ENCODE assay signal across 12 mouse cellular contexts in genomic region chr12:112434673-112435294, GRCm38 (mm10). TPM values are rescaled to one million over a fixed set of nuclear protein-coding genes. Genes with fewer than 3 reads are reported as not detected.
A peak's percentile ranks its signal among the peaks of the same experiment; 100 is the strongest.
DNase-seq lines count a peak whose midpoint lies in the region; ATAC-seq and TF ChIP-seq lines count a peak whose summit lies in the region.
"Had no signal": no experiment of that assay in that cellular context is flagged by ENCODE, and none has a peak within 500 bp of the region (broad histone marks: within the 10 kb centered on the region; RNA-seq: fewer than 3 reads in every experiment).

No protein-coding gene starts in this region.

- ATAC-seq in embryonic facial prominence, embryonic 13.5 days (ENCODE audit: insufficient number of reproducible peaks, insufficient read depth, low FRiP score, low TSS enrichment, low read depth), result no peak
- ATAC-seq in hindbrain, embryonic 12.5 days (ENCODE audit: low FRiP score), result peak; percentile 36; the same call in 1 of the 2 replicates
- ATAC-seq in midbrain, embryonic 14.5 days (ENCODE audit: low FRiP score, low TSS enrichment), result no peak

- no peaks in the 10 kb centered on the region for H3K9me3 ChIP-seq in embryonic facial prominence, embryonic 13.5 days
- no peaks in the 10 kb centered on the region for H3K9me3 ChIP-seq in hindbrain, embryonic 12.5 days (replicated peaks)
- no peaks in the 10 kb centered on the region for H3K9me3 ChIP-seq in midbrain, embryonic 14.5 days (ENCODE audit: control insufficient read depth, low read length)
- H3K9me3 ChIP-seq: G1E had no signal

- no peak overlapping the region for H3K9ac ChIP-seq in embryonic facial prominence, embryonic 13.5 days
- H3K9ac ChIP-seq in hindbrain, embryonic 12.5 days, result no peak overlapping the region
- no peak overlapping the region for H3K9ac ChIP-seq in midbrain, embryonic 14.5 days (replicated peaks; ENCODE audit: low read length)

- WGBS in cerebellum, adult 2 months, result 66% methylated on average over 3 of the region's 3 CpGs
- 53% methylated on average over 3 of the region's 3 CpGs for WGBS in embryonic facial prominence, embryonic 13.5 days
- 54% methylated on average over 3 of the region's 3 CpGs for WGBS in hindbrain, embryonic 12.5 days
- 66% methylated on average over 3 of the region's 3 CpGs for WGBS in midbrain, embryonic 14.5 days
- WGBS in lung, adult 2 months, result 54% methylated on average over 3 of the region's 3 CpGs

- no peaks in the 10 kb centered on the region for H3K36me3 ChIP-seq in embryonic facial prominence, embryonic 13.5 days
- H3K36me3 ChIP-seq in hindbrain, embryonic 12.5 days, result no peaks in the 10 kb centered on the region
- H3K36me3 ChIP-seq in midbrain, embryonic 14.5 days (ENCODE audit: control insufficient read depth, insufficient read depth, low read length), result no peaks in the 10 kb centered on the region
- H3K36me3 ChIP-seq: G1E had no signal

- peak; percentile 28 for DNase-seq in cerebellum, adult 11 months
- no peak for DNase-seq in cerebellum, adult 2 months
- no peak for DNase-seq in midbrain, embryonic 14.5 days
- no peak for DNase-seq in spleen, postnatal 36 days (ENCODE audit: low spot score in 2 of 2)
- DNase-seq in lung, adult 2 months, result no peak
- DNase-seq in urinary bladder, postnatal 10 days (ENCODE audit: low spot score), result no peak
- DNase-seq: adrenal gland, adult 8-10 months; kidney, adult 11 months had no signal

- no peak overlapping the region for H3K27ac ChIP-seq in cerebellum, adult 2 months (ENCODE audit: insufficient read depth, low read length)
- peak overlapping the region; percentile 68 for H3K27ac ChIP-seq in embryonic facial prominence, embryonic 13.5 days
- H3K27ac ChIP-seq in hindbrain, embryonic 12.5 days, result peak overlapping the region; percentile 66
- peak overlapping the region; percentile 67; the same call in 1 of the 2 replicates for H3K27ac ChIP-seq in midbrain, embryonic 14.5 days (replicated peaks; ENCODE audit: low read depth, low read length)
- H3K27ac ChIP-seq: left cerebral cortex, adult 2 months had no signal

- peaks cover 30% of the 10 kb centered on the region for H3K4me1 ChIP-seq in cerebellum, adult 2 months (ENCODE audit: control insufficient read depth, insufficient read depth, low read length)
- H3K4me1 ChIP-seq in embryonic facial prominence, embryonic 13.5 days, result peaks cover 53% of the 10 kb centered on the region
- peaks cover 38% of the 10 kb centered on the region for H3K4me1 ChIP-seq in hindbrain, embryonic 12.5 days
- peaks cover 25% of the 10 kb centered on the region for H3K4me1 ChIP-seq in midbrain, embryonic 14.5 days (ENCODE audit: control insufficient read depth, insufficient read depth, low read length)
- H3K4me1 ChIP-seq in lung, adult 2 months (ENCODE audit: control insufficient read depth, insufficient read depth, low read length), result no peaks in the 10 kb centered on the region

- no peak for TF ChIP-seq CTCF in cerebellum, adult 2 months (IDR thresholded peaks at IDR 0.05; ENCODE audit: borderline replicate concordance, insufficient read depth, low read depth, low read length)
- no peak for TF ChIP-seq CTCF in lung, adult 2 months (IDR thresholded peaks at IDR 0.05; ENCODE audit: insufficient read depth, low read length)

- H3K4me2 ChIP-seq in embryonic facial prominence, embryonic 13.5 days, result peak overlapping the region; percentile 18
- H3K4me2 ChIP-seq in hindbrain, embryonic 12.5 days (replicated peaks), result no peak overlapping the region
- no peak overlapping the region for H3K4me2 ChIP-seq in midbrain, embryonic 14.5 days (ENCODE audit: low read length)

- no peak for TF ChIP-seq POLR2A in cerebellum, adult 2 months (IDR thresholded peaks at IDR 0.05; ENCODE audit: borderline replicate concordance, insufficient read depth, low read length)
- no peak for TF ChIP-seq POLR2A in lung, adult 2 months (IDR thresholded peaks at IDR 0.05; ENCODE audit: borderline replicate concordance, extremely low read depth, low read depth, low read length)

- no peaks in the 10 kb centered on the region for H3K27me3 ChIP-seq in cerebellum, adult 2 months (ENCODE audit: control insufficient read depth, insufficient read depth, low read length)
- H3K27me3 ChIP-seq in embryonic facial prominence, embryonic 13.5 days, result peaks cover 15% of the 10 kb centered on the region; the same call in 1 of the 2 replicates
- peaks cover 38% of the 10 kb centered on the region for H3K27me3 ChIP-seq in hindbrain, embryonic 12.5 days
- no peaks in the 10 kb centered on the region for H3K27me3 ChIP-seq in midbrain, embryonic 14.5 days (ENCODE audit: control insufficient read depth, insufficient read depth, low read length)

- H3K4me3 ChIP-seq in cerebellum, adult 2 months (replicated peaks; ENCODE audit: insufficient read depth, low read depth, low read length), result no peak overlapping the region
- no peak overlapping the region for H3K4me3 ChIP-seq in embryonic facial prominence, embryonic 13.5 days
- no peak overlapping the region for H3K4me3 ChIP-seq in hindbrain, embryonic 12.5 days
- no peak overlapping the region for H3K4me3 ChIP-seq in midbrain, embryonic 14.5 days (replicated peaks; ENCODE audit: low read depth, low read length)
- no peak overlapping the region for H3K4me3 ChIP-seq in lung, adult 2 months (replicated peaks; ENCODE audit: extremely low read depth, low read depth, low read length)
- H3K4me3 ChIP-seq: left cerebral cortex, adult 2 months had no signal

RNA-seq across cellular contexts. Expression of gene A530016L24Rik, which starts 54.5 kb away (rescaled TPM):
- polyA plus RNA-seq in cerebellum, adult 2 months (2012; rRNA removed), result 0.08 TPM in 1 of 2 replicates, not detected in the other
- polyA plus RNA-seq in embryonic facial prominence, embryonic 13.5 days (2015; fragmentation: Nextera tagmentation; extraction: Ambion mirVana), result 0.10 and 0.12 TPM in 2 replicates
- 0.13 TPM in 1 of 2 replicates, not detected in the other for polyA plus RNA-seq in hindbrain, embryonic 12.5 days (2016; fragmentation: Nextera tagmentation; extraction: Ambion mirVana)
- polyA plus RNA-seq in midbrain, embryonic 14.5 days (2014; fragmentation: Nextera tagmentation; extraction: Ambion mirVana), result 0.12 TPM in 1 of 2 replicates, not detected in the other
- polyA plus RNA-seq in lung, adult 2 months (2012; rRNA removed), result 9.5 and 11.6 TPM in 2 replicates
- polyA plus RNA-seq: G1E had no signal
